Mouse (Mus musculus): ENCODE measurements at regions not wholly inside any gene's neighbourhood (a gene's known extent, or its start where the extent isn't known, plus 50 kb on each side); places are given as distances from the start of the nearest gene placed in this dataset.
A peak's percentile ranks its signal among the peaks of the same experiment; 100 is the strongest.

- DNase-seq: no peak
- intact Hi-C loops (cut with DNase I): no loop called here
Measured at GRCm38 (mm10) chr13:78602211-78602860, 402.8 kb upstream of the Nr2f1 start.

GRCm38 (mm10) chr13:78580863-78581595 lies 381.5 kb upstream of the Nr2f1 start:
- DNase-seq: no peak

GRCm38 (mm10) chr13:78577497-78577896 lies 377.9 kb upstream of the Nr2f1 start:
- intact Hi-C loops (cut with DNase I): no loop called here
- no peak for DNase-seq

More at GRCm38 (mm10) chr13:78580863-78581595, 381.5 kb upstream of the Nr2f1 start:
- intact Hi-C loops (cut with DNase I): no loop called here

- intact Hi-C loops (cut with DNase I): no loop called here
- no peak for DNase-seq
Measured at GRCm38 (mm10) chr13:78576300-78577296, 377.0 kb upstream of the Nr2f1 start.

- intact Hi-C loops (cut with DNase I): no loop called here
- no peak for DNase-seq
Measured at GRCm38 (mm10) chr13:78571093-78571492, 371.5 kb upstream of the Nr2f1 start.

- intact Hi-C loops (cut with DNase I): no loop called here
Measured at GRCm38 (mm10) chr13:78524446-78524937, 324.9 kb upstream of the Nr2f1 start.

GRCm38 (mm10) chr13:78520771-78521170 lies 321.2 kb upstream of the Nr2f1 start:
- intact Hi-C loops (cut with DNase I): no loop called here
- DNase-seq: no peak

More at GRCm38 (mm10) chr13:78524446-78524937, 324.9 kb upstream of the Nr2f1 start:
- no peak for DNase-seq

- no peak for DNase-seq
- intact Hi-C loops (cut with DNase I): no loop called here
Measured at GRCm38 (mm10) chr13:78520186-78520585, 320.6 kb upstream of the Nr2f1 start.

- intact Hi-C loops (cut with DNase I): no loop called here
- no peak for DNase-seq
Measured at GRCm38 (mm10) chr13:78500551-78500950, 301.0 kb upstream of the Nr2f1 start.

- intact Hi-C loops (cut with DNase I): no loop called here
- no peak for DNase-seq
Measured at GRCm38 (mm10) chr13:78483760-78484357, 284.3 kb upstream of the Nr2f1 start.

- intact Hi-C loops (cut with DNase I): no loop called here
Measured at GRCm38 (mm10) chr13:78482929-78483759, 283.6 kb upstream of the Nr2f1 start.

GRCm38 (mm10) chr13:78451333-78452070 lies 251.9 kb upstream of the Nr2f1 start:
- intact Hi-C loops (cut with DNase I): no loop called here

More at GRCm38 (mm10) chr13:78482929-78483759, 283.6 kb upstream of the Nr2f1 start:
- DNase-seq: peak; percentile 64 to 73

GRCm38 (mm10) chr13:78446726-78447031 lies 247.1 kb upstream of the Nr2f1 start:
- DNase-seq: no peak
- intact Hi-C loops (cut with DNase I): no loop called here

More at GRCm38 (mm10) chr13:78451333-78452070, 251.9 kb upstream of the Nr2f1 start:
- DNase-seq: no peak

- intact Hi-C loops (cut with DNase I): no loop called here
- DNase-seq: no peak
Measured at GRCm38 (mm10) chr13:78445891-78446725, 246.6 kb upstream of the Nr2f1 start.

GRCm38 (mm10) chr13:78444691-78445349 lies 245.3 kb upstream of the Nr2f1 start:
- no peak for DNase-seq
- intact Hi-C loops (cut with DNase I): no loop called here

- intact Hi-C loops (cut with DNase I): no loop called here
- DNase-seq: no peak
Measured at GRCm38 (mm10) chr13:78428469-78428868, 228.9 kb upstream of the Nr2f1 start.

GRCm38 (mm10) chr13:78428084-78428445 lies 228.5 kb upstream of the Nr2f1 start:
- DNase-seq: peak in 1 of 2 experiments; percentile 2
- intact Hi-C loops (cut with DNase I): no loop called here
